Mouse (Mus musculus): ENCODE data around the gene Bckdha.
A peak's percentile ranks its signal among the peaks of the same experiment; 100 is the strongest.

The Bckdha gene

GRCm38 (mm10) chr7:25681341-25682231 is 22.8 kb upstream of the Bckdha start:
- DNase-seq = peak; percentile 91

DNA sequence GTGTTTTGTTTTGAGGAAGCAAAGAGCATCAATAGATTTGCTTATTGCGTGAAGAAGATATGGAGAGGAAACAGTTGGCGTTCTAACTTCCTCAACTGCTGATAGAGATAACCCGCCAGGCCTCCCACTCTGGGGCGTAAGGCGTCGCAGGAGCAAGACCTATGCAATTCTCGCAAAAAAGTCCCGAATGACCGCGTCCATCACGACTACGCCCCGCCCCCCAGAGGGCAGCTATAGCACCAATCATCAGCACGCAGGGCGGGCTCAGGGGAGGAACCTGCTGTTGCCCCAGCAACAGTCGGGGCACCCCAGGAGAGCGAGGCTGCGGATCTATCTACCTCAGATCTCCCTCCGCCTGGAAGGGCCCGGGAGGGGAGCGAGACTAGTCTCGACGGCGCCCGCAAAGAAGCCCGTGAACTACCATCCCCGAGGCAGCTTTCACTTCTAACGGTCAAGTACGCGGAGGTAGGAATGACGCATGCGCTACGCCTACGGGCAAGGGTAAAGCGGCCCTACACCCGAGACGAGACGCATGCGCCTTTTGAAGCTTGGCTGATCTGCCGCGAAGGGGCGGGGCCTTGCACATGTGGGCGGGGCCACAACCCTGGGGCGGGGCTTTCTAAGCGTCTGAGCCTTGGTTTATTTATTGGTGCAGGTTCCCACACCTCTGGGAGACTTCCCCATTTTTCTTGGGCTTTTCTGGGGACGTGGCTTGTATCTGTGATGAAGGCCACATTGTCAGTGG is 21.9 kb upstream of the Bckdha start, which contains the start of gene B9d2:
TSS of gene B9d2 (plus strand) at position 267 of the 745 bp plus-strand sequence.
- DNase-seq = peak; percentile 100

GRCm38 (mm10) chr7:25679971-25680370 is 21.2 kb upstream of the Bckdha start:
- DNase-seq = peak; percentile 91

DNA sequence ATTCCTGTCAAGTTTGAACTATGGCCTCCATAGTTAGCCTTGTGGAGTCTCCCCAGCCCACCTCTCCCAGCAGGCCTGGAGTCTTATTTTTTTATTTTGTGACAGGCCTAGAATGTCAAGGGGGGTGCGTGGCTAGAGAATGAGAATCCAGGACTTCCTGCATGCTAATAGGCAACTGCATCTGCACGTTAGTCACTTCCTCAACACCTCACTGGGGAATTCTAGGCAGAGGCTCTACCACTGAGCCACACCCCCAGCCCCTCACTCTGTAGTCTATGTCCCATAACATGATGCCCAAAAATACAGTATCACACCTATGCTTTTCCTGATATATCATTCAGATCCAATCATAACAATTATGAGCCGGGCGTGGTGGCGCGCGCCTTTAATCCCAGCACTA is 18.2 kb upstream of the Bckdha start:
- peak; percentile 76 for DNase-seq

DNA sequence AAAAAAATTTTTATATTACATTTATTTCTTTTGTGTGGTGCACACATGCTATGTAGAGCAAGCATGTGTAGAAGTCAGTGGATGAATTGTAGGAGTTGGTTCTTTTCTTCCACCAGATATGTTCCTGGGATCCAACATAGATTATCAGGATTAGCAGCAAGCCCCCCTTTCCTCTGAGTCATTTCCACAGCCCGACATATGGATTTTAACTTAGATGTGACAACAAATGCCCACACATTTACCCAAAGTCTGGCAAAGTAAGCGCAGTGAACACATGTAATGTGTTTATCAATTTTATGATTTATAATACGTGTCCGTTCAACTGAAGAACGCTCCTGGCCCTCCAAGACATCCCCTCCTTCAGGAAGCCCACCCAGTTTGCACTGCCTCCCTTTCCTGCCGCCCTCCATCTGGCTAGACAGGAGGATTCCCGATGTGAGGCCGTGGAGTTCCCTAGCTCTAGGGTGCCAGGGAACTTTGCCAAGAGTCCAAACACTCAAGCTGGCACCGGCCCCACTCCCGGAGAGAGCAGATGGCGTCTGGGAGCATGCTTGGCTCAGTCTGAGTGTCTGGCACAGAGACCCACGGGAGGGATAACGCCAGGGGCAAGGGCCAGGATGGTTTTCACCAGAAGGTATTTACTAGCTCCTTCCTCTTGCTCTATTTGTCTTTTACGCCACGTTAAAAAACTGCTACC is 17.5 kb upstream of the Bckdha start:
- DNase-seq = peak; percentile 99

- peak; percentile 87 for DNase-seq
Measured at GRCm38 (mm10) chr7:25675405-25675804, 16.6 kb upstream of the Bckdha start.

DNA sequence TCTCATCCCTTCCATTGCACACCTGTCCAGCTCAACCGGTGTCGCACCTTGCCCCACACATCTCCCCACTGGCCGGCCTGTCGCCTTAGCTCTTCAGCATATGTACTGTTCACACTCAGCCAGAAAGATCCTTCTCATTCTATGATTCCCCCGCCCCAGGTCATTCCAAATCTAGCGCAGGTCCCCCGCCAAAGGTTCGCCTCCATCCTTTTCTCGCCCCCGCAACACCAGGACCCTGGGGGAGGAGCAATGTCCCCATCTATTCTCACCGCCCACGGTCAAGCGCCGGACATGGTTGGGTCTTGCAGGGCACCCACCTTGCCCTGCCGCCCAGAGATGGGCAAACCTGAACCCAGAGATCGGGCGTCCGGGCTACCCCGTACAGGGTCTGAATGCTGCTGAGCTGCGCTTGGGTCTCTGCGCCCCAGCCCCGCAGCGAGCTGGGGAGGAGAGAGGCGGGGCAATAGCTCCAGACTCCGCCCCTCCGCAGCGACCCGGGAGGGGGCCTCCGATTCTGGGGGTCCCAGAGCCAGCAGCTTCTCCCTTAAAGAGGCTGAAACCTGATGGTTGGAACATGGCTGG is 16.0 kb upstream of the Bckdha start, which contains the start of gene Tmem91:
TSS of gene Tmem91 (minus strand) at position 448 of the 582 bp plus-strand sequence.
- DNase-seq = peak; percentile 89

GRCm38 (mm10) chr7:25674297-25674696 is 15.5 kb upstream of the Bckdha start:
- DNase-seq = peak; percentile 84

DNA sequence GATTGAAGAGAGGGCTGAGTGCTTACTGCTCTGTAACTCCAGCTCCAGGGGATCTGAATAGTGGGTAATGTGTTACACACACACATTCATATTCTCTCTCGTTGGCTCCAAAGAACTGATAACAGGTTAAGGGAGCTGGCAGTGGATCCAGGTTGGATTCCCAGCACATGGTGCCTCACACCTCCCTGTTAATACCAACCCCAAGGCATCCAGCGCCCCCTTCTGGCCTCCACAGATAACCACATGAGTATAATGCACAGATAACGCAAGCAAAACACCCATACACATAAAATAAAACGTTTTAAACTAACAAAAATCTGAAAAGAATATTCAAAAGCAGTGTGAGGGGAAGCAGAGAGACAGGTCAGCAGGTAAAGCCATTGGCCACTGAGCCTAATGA is 13.7 kb upstream of the Bckdha start:
- DNase-seq = no peak

GRCm38 (mm10) chr7:25671686-25672085 is 12.9 kb upstream of the Bckdha start:
- peak; percentile 83 for DNase-seq

- no peak for DNase-seq
Measured at GRCm38 (mm10) chr7:25670096-25670495, 11.3 kb upstream of the Bckdha start.

GRCm38 (mm10) chr7:25669631-25670030 is 10.8 kb upstream of the Bckdha start:
- no peak for DNase-seq

DNA sequence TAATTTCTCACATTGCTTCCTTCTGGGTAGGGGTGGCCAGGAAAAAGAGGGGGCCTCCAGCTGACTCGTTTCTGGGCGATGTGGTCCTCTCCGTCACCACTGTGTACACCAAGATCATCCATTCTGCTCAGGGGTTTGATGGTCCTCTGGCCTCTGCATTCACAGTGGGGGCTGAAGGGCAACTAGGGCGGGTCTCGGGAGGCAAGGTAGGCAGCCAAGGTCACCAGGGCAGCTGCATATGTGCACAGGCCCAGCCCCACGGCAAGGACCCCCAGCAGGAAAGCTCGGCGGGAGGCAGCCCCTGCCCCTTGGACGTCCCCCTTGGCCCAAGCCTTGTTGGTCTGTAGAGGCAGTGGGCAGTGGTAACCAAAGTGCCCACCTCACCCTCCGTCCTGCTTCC is 10.4 kb upstream of the Bckdha start:
- no peak for DNase-seq

- no peak for DNase-seq
Measured at GRCm38 (mm10) chr7:25666381-25666780, 7.6 kb upstream of the Bckdha start.

DNA sequence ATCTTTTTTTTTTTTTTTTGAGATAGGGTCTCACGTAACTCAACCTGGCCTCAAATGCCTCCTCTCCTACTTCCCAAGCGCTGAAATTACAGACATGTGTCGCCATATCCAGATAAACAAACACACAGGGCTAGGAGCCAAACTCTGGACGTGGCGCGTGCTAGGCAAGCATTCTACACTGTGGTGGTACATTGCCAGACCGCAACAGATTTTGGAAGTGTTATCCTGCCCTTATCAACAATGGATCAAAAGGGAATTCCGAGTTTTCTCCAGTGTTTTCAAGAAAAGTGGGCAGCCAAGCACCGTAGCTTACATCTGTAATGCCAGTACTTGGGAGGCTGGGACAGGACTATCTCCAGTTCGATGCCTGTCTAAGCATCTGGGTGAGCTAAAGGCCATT is 996 bp downstream of the Bckdha start:
- DNase-seq = no peak

DNA sequence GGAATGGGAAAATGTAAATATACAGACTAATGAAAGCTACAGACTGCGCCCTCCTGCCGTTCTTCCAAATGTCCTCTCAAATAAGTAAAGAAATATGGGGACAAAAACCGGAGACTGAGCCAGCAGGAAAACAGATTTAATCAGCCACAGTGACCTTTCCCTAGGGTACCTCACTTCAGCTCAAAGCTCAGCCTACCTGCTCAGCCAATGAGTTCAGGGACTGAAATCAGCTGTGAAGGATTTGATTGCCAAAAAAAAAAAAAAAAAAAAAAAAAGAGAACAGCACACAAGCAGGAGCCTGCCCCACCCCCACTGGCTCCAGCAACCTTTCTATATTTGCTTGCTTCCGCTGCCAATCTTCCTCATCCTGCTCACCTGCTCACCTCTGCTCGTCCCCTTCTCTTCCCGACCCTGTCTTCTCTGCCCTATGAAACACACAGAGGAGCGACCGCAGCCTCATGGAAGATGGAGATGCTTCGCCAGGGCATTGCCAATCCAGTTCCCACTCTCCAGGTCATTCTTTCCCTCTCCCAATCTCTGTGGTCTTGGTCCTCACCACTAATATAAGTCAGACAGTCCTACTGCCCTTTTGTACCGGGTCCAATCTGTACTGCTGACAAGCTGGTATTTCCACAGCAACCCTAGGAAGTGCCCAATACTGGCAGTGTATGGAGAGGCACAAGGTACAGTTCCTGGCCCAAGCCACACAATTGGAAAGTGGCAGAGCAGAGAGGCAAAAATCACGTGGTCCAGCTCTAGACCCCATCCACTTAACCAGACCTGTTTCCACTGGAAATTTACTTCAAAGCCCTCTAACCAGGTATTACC is 3.0 kb downstream of the Bckdha start:
- peak; percentile 93 for DNase-seq

DNA sequence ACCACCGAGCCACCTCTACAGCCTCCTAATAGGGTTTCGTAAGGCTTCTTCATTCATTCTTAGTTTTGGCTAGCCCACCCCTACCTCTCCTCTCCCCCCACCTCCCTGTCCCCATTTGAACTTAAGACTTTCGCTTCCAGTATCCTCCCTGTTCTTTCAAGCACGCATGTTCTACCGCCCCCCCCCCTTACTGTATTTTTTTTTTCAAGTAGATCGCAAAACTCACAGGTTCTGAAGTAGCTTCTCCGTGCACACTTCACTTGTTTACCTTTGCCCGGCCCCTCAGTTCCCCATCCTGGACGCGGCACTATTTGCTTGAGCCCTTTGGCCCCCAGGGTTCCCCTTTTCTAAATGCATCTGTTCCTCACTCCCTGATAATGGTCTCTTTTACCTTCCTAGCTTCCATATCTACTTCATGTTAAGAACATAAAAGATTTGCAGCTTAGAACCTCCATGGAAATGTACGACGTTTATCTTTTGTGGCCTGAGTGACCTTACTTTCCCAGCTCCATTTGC is 6.5 kb downstream of the Bckdha start:
- no peak for DNase-seq

DNA sequence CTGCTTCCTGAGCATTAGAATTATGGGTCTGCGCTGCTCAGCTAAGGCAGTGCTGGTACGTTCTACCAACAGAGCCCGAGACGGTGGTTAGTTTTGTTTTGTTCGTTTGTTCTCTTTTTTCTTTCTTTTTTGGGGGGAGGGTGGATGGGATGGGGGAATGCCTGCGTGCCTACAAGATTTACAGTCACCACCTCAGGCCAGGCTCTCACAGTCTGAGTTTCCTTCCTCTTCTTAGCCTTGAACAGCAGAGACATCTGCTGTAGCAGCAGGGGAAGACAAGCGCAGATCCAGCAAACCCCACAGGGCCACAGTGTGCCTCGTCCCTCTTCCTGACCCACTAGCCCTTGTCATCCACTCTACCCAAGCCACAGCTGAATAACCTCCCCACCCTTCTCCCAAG is 7.5 kb downstream of the Bckdha start:
- peak; percentile 93 for DNase-seq

DNA sequence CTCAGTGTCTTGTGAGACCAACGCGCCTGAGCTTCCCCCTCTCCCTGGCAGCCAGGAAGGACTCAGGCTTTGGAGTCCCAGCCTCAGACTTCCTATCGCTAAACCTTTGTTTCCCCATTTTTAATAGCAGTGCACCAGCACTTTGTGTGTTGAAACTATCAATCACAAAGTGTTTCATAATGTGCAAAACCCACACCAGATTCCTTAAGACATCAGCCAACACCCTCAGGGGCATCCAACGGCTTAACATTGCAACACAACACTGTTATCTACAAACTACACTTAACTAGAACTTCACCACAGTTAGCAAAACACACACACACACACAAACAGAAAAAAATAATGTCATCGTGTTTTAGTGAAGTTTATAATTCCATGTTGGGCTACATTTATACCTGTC is 8.9 kb downstream of the Bckdha start:
- no peak for DNase-seq

GRCm38 (mm10) chr7:25647574-25648123 is 11.1 kb downstream of the Bckdha start:
- DNase-seq = no peak

DNA sequence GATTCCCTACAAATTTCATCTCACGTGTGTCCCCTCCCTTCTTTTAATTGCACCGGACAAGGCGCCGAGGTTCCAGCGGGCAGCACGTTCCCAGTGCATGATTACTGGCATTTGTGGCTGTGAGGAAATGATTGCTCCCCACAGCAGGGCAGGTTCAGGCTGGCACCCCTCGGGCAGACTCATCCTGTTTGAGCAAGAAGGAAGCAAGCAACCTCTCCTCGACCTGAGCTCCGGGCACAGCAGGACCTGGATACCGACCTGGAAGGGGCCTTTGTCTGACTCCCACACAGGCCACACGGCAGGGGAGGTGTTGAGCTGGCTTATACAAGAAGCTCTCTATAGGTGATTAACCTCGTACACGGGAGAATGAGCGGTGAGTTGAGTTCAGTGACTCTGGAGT is 13.7 kb downstream of the Bckdha start:
- no peak for DNase-seq
